In the genomic region with DNA sequence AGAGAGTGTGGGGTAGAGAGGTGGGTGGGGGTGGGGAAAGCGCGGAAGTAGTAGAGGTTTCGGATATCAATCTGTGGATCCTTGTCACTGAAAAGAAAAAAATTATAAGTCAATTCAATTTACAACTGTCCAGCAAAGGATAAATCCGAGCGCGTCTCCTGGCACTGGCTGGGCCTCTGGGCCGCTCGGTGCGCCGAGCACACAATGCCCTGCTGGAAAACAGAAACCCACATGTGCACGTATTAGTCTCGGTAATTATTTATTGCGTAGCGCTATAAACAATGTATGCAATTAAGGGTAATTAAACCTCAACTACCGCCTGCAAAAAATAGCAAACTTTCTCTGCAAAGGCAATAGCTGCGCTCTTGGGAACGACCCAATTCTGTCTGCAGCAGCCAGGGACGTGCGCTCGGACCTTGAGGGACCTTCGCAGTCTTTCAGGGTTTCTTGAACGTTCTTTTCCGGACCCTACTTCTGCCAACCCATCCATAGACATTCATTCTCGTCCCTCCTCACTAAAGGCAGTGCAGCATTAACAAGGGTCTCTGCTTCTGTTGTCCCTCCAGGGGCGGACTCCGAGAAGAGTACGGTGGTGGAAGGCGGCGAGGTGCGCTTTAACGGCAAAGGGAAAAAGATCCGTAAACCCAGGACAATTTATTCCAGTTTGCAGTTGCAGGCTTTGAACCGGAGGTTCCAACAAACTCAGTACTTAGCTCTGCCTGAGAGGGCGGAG, we compare ENCODE assay signal across 7 mouse cellular contexts. TPM values are rescaled to one million over a fixed set of nuclear protein-coding genes. Genes with fewer than 3 reads are reported as not detected.
DNase-seq lines count a peak whose midpoint lies in the region; ATAC-seq and TF ChIP-seq lines count a peak whose summit lies in the region.

No protein-coding gene starts in this region.

- under 1% methylated on average over 34 of the region's 34 CpGs for WGBS in midbrain, embryonic 10.5 days
- 1% methylated on average over 34 of the region's 34 CpGs for WGBS in midbrain, postnatal 0 days
- WGBS in embryonic facial prominence, embryonic 14.5 days, result 2% methylated on average over 34 of the region's 34 CpGs
- WGBS in intestine, postnatal 0 days, result 1% methylated on average over 34 of the region's 34 CpGs
- 1% methylated on average over 34 of the region's 34 CpGs for WGBS in stomach, embryonic 15.5 days

- no peak for TF ChIP-seq CTCF in midbrain, postnatal 0 days (IDR thresholded peaks at IDR 0.05)
- TF ChIP-seq CTCF in intestine, postnatal 0 days (IDR thresholded peaks at IDR 0.05; ENCODE audit: low read depth), result no peak

- peaks cover 29% of the 10 kb centered on the region for H3K4me1 ChIP-seq in midbrain, embryonic 10.5 days
- H3K4me1 ChIP-seq in midbrain, postnatal 0 days (ENCODE audit: insufficient read depth, low read length), result 0 out of 2 replicates have a peak, but pooled peaks cover 5% of the 10 kb centered on the region
- 0 out of 2 replicates have a peak, but pooled peaks cover 5% of the 10 kb centered on the region for H3K4me1 ChIP-seq in embryonic facial prominence, embryonic 14.5 days (ENCODE audit: control insufficient read depth, insufficient read depth, low read length)
- H3K4me1 ChIP-seq in intestine, postnatal 0 days (replicated peaks; ENCODE audit: control insufficient read depth, insufficient read depth, low read length), result peaks cover 4% of the 10 kb centered on the region; the same call in 1 of the 2 replicates
- peaks cover 16% of the 10 kb centered on the region for H3K4me1 ChIP-seq in stomach, embryonic 15.5 days

- H3K27ac ChIP-seq in midbrain, embryonic 10.5 days (replicated peaks), result 0 out of 2 replicates have a peak overlapping the region, but pooled peaks have one; percentile 24
- no peak overlapping the region for H3K27ac ChIP-seq in midbrain, postnatal 0 days (ENCODE audit: low read depth, low read length)
- peak overlapping the region; percentile 87 for H3K27ac ChIP-seq in embryonic facial prominence, embryonic 14.5 days (replicated peaks; ENCODE audit: low read depth, low read length)
- no peak overlapping the region for H3K27ac ChIP-seq in intestine, postnatal 0 days (ENCODE audit: low read depth, low read length)
- H3K27ac ChIP-seq in stomach, embryonic 15.5 days, result 0 out of 2 replicates have a peak overlapping the region, but pooled peaks have one; percentile 6

- peak; percentile 42 for DNase-seq in midbrain, embryonic 10.5 days (ENCODE audit: low spot score)
- DNase-seq in midbrain, postnatal 0 days (ENCODE audit: low spot score), result no peak
- DNase-seq in embryonic facial prominence, embryonic 14.5 days (ENCODE audit: low spot score), result no peak
- no peak for DNase-seq in frontal cortex, postnatal 25 days (ENCODE audit: low spot score in 2 of 2)
- no peak for DNase-seq in adipocyte (ENCODE audit: low spot score)

- no peak overlapping the region for H3K9ac ChIP-seq in midbrain, postnatal 0 days (replicated peaks; ENCODE audit: low read length, poor library complexity, severe bottlenecking)
- peak overlapping the region; percentile 55 for H3K9ac ChIP-seq in embryonic facial prominence, embryonic 14.5 days (ENCODE audit: low read depth, low read length)
- no peak overlapping the region for H3K9ac ChIP-seq in intestine, postnatal 0 days (ENCODE audit: low read depth, low read length)
- H3K9ac ChIP-seq in stomach, embryonic 15.5 days, result no peak overlapping the region

- no peaks in the 10 kb centered on the region for H3K36me3 ChIP-seq in midbrain, embryonic 10.5 days
- H3K36me3 ChIP-seq in midbrain, postnatal 0 days (ENCODE audit: insufficient read depth, low read length), result no peaks in the 10 kb centered on the region
- no peaks in the 10 kb centered on the region for H3K36me3 ChIP-seq in embryonic facial prominence, embryonic 14.5 days (ENCODE audit: control insufficient read depth, insufficient read depth, low read length)
- H3K36me3 ChIP-seq in intestine, postnatal 0 days (ENCODE audit: control insufficient read depth, insufficient read depth), result no peaks in the 10 kb centered on the region
- no peaks in the 10 kb centered on the region for H3K36me3 ChIP-seq in stomach, embryonic 15.5 days

- no peak for ATAC-seq in midbrain, postnatal 0 days (ENCODE audit: low FRiP score)
- ATAC-seq in embryonic facial prominence, embryonic 14.5 days (ENCODE audit: low read depth), result no peak
- no peak for ATAC-seq in intestine, postnatal 0 days
- ATAC-seq in stomach, embryonic 15.5 days (ENCODE audit: insufficient read depth, low FRiP score, low read depth), result no peak

- peak overlapping the region; percentile 56 for H3K4me3 ChIP-seq in midbrain, embryonic 10.5 days
- H3K4me3 ChIP-seq in midbrain, postnatal 0 days (ENCODE audit: low read depth, low read length), result no peak overlapping the region
- peak overlapping the region; percentile 49 for H3K4me3 ChIP-seq in embryonic facial prominence, embryonic 14.5 days (ENCODE audit: low read depth, low read length)
- peak overlapping the region; percentile 50 for H3K4me3 ChIP-seq in intestine, postnatal 0 days (ENCODE audit: low read depth, low read length)
- H3K4me3 ChIP-seq in stomach, embryonic 15.5 days (replicated peaks), result peak overlapping the region; percentile 48

- H3K4me2 ChIP-seq in midbrain, postnatal 0 days (ENCODE audit: low read depth, low read length, poor library complexity, severe bottlenecking), result no peak overlapping the region
- H3K4me2 ChIP-seq in embryonic facial prominence, embryonic 14.5 days (ENCODE audit: low read depth, low read length), result peak overlapping the region; percentile 75
- peak overlapping the region; percentile 88 for H3K4me2 ChIP-seq in intestine, postnatal 0 days (replicated peaks; ENCODE audit: low read depth)
- no peak overlapping the region for H3K4me2 ChIP-seq in stomach, embryonic 15.5 days

- H3K9me3 ChIP-seq in midbrain, embryonic 10.5 days (replicated peaks), result no peaks in the 10 kb centered on the region
- H3K9me3 ChIP-seq in midbrain, postnatal 0 days (ENCODE audit: low read length), result no peaks in the 10 kb centered on the region
- H3K9me3 ChIP-seq in embryonic facial prominence, embryonic 14.5 days (ENCODE audit: control insufficient read depth, low read length), result no peaks in the 10 kb centered on the region
- no peaks in the 10 kb centered on the region for H3K9me3 ChIP-seq in intestine, postnatal 0 days (ENCODE audit: control insufficient read depth)
- no peaks in the 10 kb centered on the region for H3K9me3 ChIP-seq in stomach, embryonic 15.5 days

- peaks cover 100% of the 10 kb centered on the region for H3K27me3 ChIP-seq in midbrain, embryonic 10.5 days (ENCODE audit: low read depth, poor library complexity, severe bottlenecking)
- H3K27me3 ChIP-seq in midbrain, postnatal 0 days (ENCODE audit: insufficient read depth, low read length), result peaks cover 84% of the 10 kb centered on the region
- H3K27me3 ChIP-seq in embryonic facial prominence, embryonic 14.5 days (replicated peaks; ENCODE audit: control insufficient read depth, insufficient read depth, low read length), result peaks cover 93% of the 10 kb centered on the region
- peaks cover 96% of the 10 kb centered on the region for H3K27me3 ChIP-seq in intestine, postnatal 0 days (replicated peaks; ENCODE audit: control insufficient read depth, insufficient read depth, low read length)
- H3K27me3 ChIP-seq in stomach, embryonic 15.5 days (replicated peaks), result peaks cover 95% of the 10 kb centered on the region

RNA-seq across cellular contexts. Expression of gene Dlx1, which starts 2.6 kb away (rescaled TPM):
- 12.2 and 22.4 TPM in 2 replicates for polyA plus RNA-seq in midbrain, embryonic 10.5 days (2016; fragmentation: Nextera tagmentation; extraction: Ambion mirVana)
- 2.8 and 8.8 TPM in 2 replicates for total RNA-seq in midbrain, postnatal 0 days (2014; rRNA removed)
- polyA plus RNA-seq in midbrain, postnatal 0 days (2015; fragmentation: Nextera tagmentation; extraction: Ambion mirVana), result 10.5 and 25.5 TPM in 2 replicates
- polyA plus RNA-seq in embryonic facial prominence, embryonic 14.5 days (2014; fragmentation: Nextera tagmentation; extraction: Ambion mirVana), result 13.1 and 15.2 TPM in 2 replicates
- polyA plus RNA-seq in intestine, postnatal 0 days (2015; fragmentation: Nextera tagmentation; extraction: Ambion mirVana), result 1.5 and 1.8 TPM in 2 replicates
- 10.3 and 11.3 TPM in 2 replicates for polyA plus RNA-seq in stomach, embryonic 15.5 days (2015; fragmentation: Nextera tagmentation; extraction: Ambion mirVana)

RNA-seq across cellular contexts. Expression of gene Dlx2, which starts 16.0 kb away (rescaled TPM):
- polyA plus RNA-seq in midbrain, embryonic 10.5 days (2016; fragmentation: Nextera tagmentation; extraction: Ambion mirVana), result 6.2 and 9.2 TPM in 2 replicates
- total RNA-seq in midbrain, postnatal 0 days (2014; rRNA removed), result 0.38 and 1.2 TPM in 2 replicates
- polyA plus RNA-seq in midbrain, postnatal 0 days (2015; fragmentation: Nextera tagmentation; extraction: Ambion mirVana), result 3.1 and 8.4 TPM in 2 replicates
- 5.5 and 5.7 TPM in 2 replicates for polyA plus RNA-seq in embryonic facial prominence, embryonic 14.5 days (2014; fragmentation: Nextera tagmentation; extraction: Ambion mirVana)
- 1.0 and 1.3 TPM in 2 replicates for polyA plus RNA-seq in intestine, postnatal 0 days (2015; fragmentation: Nextera tagmentation; extraction: Ambion mirVana)
- 3.9 and 4.2 TPM in 2 replicates for polyA plus RNA-seq in stomach, embryonic 15.5 days (2015; fragmentation: Nextera tagmentation; extraction: Ambion mirVana)

Comparison
In these comparisons a context has a peak if more than half of its experiments do, and no peak if none do; other contexts are left out.
1. H3K27ac ChIP-seq: peak in midbrain, embryonic 10.5 days (single experiment), embryonic facial prominence, embryonic 14.5 days (single experiment) and stomach, embryonic 15.5 days (single experiment); none in midbrain, postnatal 0 days (single experiment) and intestine, postnatal 0 days (single experiment).
2. H3K4me2 ChIP-seq: peak in embryonic facial prominence, embryonic 14.5 days (single experiment) and intestine, postnatal 0 days (single experiment); none in midbrain, postnatal 0 days (single experiment) and stomach, embryonic 15.5 days (single experiment).